Mouse (Mus musculus): ENCODE data around the gene Utrn. TPM values are rescaled to one million over a fixed set of nuclear protein-coding genes. Genes with fewer than 3 reads are reported as not detected.
A peak's percentile ranks its signal among the peaks of the same experiment; 100 is the strongest.

Gene Utrn
- polyA plus RNA-seq, 2 experiments: 34.1 to 76.0 TPM

- Histone ChIP-seq H3K9me3 (ENCODE audit: control insufficient read depth, low read length) (no peaks in the 10 kb centered on the region), H3K4me1 (ENCODE audit: control insufficient read depth, insufficient read depth, low read length) (peaks cover 45% of the 10 kb centered on the region), H3K4me2 (replicated peaks; ENCODE audit: low read depth, low read length, severe bottlenecking) (peak overlapping the region; percentile 73), H3K36me3 (ENCODE audit: control insufficient read depth, insufficient read depth, low read length) (no peaks in the 10 kb centered on the region), H3K4me3 (replicated peaks; ENCODE audit: low read length) (peak overlapping the region; percentile 40), H3K27me3 (ENCODE audit: control insufficient read depth, insufficient read depth, low read length) (no peaks in the 10 kb centered on the region), H3K9ac (ENCODE audit: low read depth, low read length, severe bottlenecking) (peak overlapping the region; percentile 56), H3K27ac (replicated peaks; ENCODE audit: low read depth, low read length) (peak overlapping the region; percentile 59)
- DNase-seq (ENCODE audit: low spot score): peak; percentile 19
- no peak for TF ChIP-seq POLR2A (IDR thresholded peaks at IDR 0.05; ENCODE audit: borderline replicate concordance, extremely low read depth, insufficient read depth, insufficient read length)
- no peak for ATAC-seq (ENCODE audit: low FRiP score, low read depth)
- 27% methylated on average over 6 of the region's 6 CpGs for WGBS
Observed at GRCm38 (mm10) chr10:12547037-12547625, 322.0 kb downstream of the Utrn start.

DNA sequence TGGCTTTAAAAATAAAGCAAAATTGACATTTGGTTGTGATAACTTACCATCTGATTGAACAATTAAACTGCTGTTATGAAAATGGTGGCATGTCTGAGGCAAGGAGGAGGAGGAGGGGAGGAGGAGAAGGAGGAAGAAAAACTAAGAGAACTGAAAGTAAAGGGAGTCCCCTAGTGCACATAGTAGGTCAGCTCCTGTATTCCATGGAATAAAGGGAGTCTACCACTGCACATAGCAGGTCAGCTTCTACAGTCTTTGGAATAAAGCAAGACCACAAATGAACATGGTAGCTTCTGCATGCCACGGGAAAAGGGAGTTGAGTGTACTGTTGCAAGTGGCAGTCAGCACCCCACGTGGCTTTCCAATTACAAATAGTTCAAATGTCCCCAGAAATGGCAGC is 323.7 kb downstream of the Utrn start:
- H3K36me3 ChIP-seq (ENCODE audit: control insufficient read depth, insufficient read depth, low read length): no peaks in the 10 kb centered on the region
- H3K4me1 ChIP-seq (ENCODE audit: control insufficient read depth, insufficient read depth, low read length): peaks cover 35% of the 10 kb centered on the region
- peak overlapping the region; percentile 27 for H3K4me2 ChIP-seq (replicated peaks; ENCODE audit: low read depth, low read length, severe bottlenecking)
- no peak overlapping the region for H3K27ac ChIP-seq (replicated peaks; ENCODE audit: low read depth, low read length)
- no peak for ATAC-seq (ENCODE audit: low FRiP score, low read depth)
- no peaks in the 10 kb centered on the region for H3K27me3 ChIP-seq (ENCODE audit: control insufficient read depth, insufficient read depth, low read length)
- 56% methylated on average over 2 of the region's 2 CpGs for WGBS
- H3K9me3 ChIP-seq (ENCODE audit: control insufficient read depth, low read length): no peaks in the 10 kb centered on the region
- peak overlapping the region; percentile 40; the same call in 1 of the 2 replicates for H3K4me3 ChIP-seq (replicated peaks; ENCODE audit: low read length)
- no peak overlapping the region for H3K9ac ChIP-seq (ENCODE audit: low read depth, low read length, severe bottlenecking)
- DNase-seq (ENCODE audit: low spot score): no peak
- TF ChIP-seq POLR2A (IDR thresholded peaks at IDR 0.05; ENCODE audit: borderline replicate concordance, extremely low read depth, insufficient read depth, insufficient read length): no peak

DNA sequence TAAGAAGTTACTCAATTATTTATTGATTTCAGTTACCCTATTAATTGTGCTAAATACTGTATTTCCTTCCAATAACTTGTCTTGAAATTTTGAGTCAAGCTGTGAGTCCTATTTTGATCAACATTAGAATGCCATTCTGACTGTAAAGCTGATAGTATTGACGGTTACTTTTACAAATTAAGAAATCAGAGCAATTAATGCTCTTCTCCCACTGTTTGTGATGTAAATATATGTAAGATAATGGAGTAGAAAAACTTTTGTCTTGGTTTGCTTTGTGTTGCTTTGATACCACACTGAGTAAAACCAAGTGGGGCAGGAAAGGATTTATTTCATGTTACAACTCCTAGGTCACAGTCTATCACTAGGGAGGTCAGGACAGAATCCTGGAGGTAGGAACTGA is 327.4 kb downstream of the Utrn start:
- peaks cover 12% of the 10 kb centered on the region; the same call in 1 of the 2 replicates for H3K4me1 ChIP-seq (ENCODE audit: control insufficient read depth, insufficient read depth, low read length)
- no peak overlapping the region for H3K9ac ChIP-seq (ENCODE audit: low read depth, low read length, severe bottlenecking)
- TF ChIP-seq POLR2A (IDR thresholded peaks at IDR 0.05; ENCODE audit: borderline replicate concordance, extremely low read depth, insufficient read depth, insufficient read length): no peak
- no peaks in the 10 kb centered on the region for H3K9me3 ChIP-seq (ENCODE audit: control insufficient read depth, low read length)
- H3K4me3 ChIP-seq (replicated peaks; ENCODE audit: low read length): no peak overlapping the region
- 81% methylated on average over 1 of the region's 1 CpGs for WGBS
- ATAC-seq (ENCODE audit: low FRiP score, low read depth) (no peak), DNase-seq (ENCODE audit: low spot score) (no peak)
- H3K27ac ChIP-seq (replicated peaks; ENCODE audit: low read depth, low read length): no peak overlapping the region
- H3K36me3 ChIP-seq (ENCODE audit: control insufficient read depth, insufficient read depth, low read length): peaks cover 7% of the 10 kb centered on the region
- H3K27me3 ChIP-seq (ENCODE audit: control insufficient read depth, insufficient read depth, low read length): no peaks in the 10 kb centered on the region
- H3K4me2 ChIP-seq (replicated peaks; ENCODE audit: low read depth, low read length, severe bottlenecking): no peak overlapping the region

GRCm38 (mm10) chr10:12535272-12535671 is 333.9 kb downstream of the Utrn start:
- no peak for TF ChIP-seq POLR2A (IDR thresholded peaks at IDR 0.05; ENCODE audit: borderline replicate concordance, extremely low read depth, insufficient read depth, insufficient read length)
- WGBS: 100% methylated on average over 1 of the region's 1 CpGs
- no peak overlapping the region for H3K9ac ChIP-seq (ENCODE audit: low read depth, low read length, severe bottlenecking)

GRCm38 (mm10) chr10:12534801-12535200 is 334.4 kb downstream of the Utrn start:
- no peaks in the 10 kb centered on the region for H3K27me3 ChIP-seq (ENCODE audit: control insufficient read depth, insufficient read depth, low read length)
- no peak overlapping the region for H3K27ac ChIP-seq (replicated peaks; ENCODE audit: low read depth, low read length)
- H3K36me3 ChIP-seq (ENCODE audit: control insufficient read depth, insufficient read depth, low read length): peaks cover 8% of the 10 kb centered on the region
- 73% methylated on average over 3 of the region's 3 CpGs for WGBS
- no peaks in the 10 kb centered on the region for H3K9me3 ChIP-seq (ENCODE audit: control insufficient read depth, low read length)
- H3K4me2 ChIP-seq (replicated peaks; ENCODE audit: low read depth, low read length, severe bottlenecking): no peak overlapping the region
- H3K9ac ChIP-seq (ENCODE audit: low read depth, low read length, severe bottlenecking): no peak overlapping the region
- DNase-seq (ENCODE audit: low spot score) (no peak), ATAC-seq (ENCODE audit: low FRiP score, low read depth) (no peak)
- TF ChIP-seq POLR2A (IDR thresholded peaks at IDR 0.05; ENCODE audit: borderline replicate concordance, extremely low read depth, insufficient read depth, insufficient read length): no peak
- H3K4me3 ChIP-seq (replicated peaks; ENCODE audit: low read length): no peak overlapping the region
- H3K4me1 ChIP-seq (ENCODE audit: control insufficient read depth, insufficient read depth, low read length): no peaks in the 10 kb centered on the region

More at GRCm38 (mm10) chr10:12535272-12535671, 333.9 kb downstream of the Utrn start:
- peaks cover 8% of the 10 kb centered on the region for H3K36me3 ChIP-seq (ENCODE audit: control insufficient read depth, insufficient read depth, low read length)
- no peak for DNase-seq (ENCODE audit: low spot score)
- ATAC-seq (ENCODE audit: low FRiP score, low read depth): no peak
- H3K4me3 ChIP-seq (replicated peaks; ENCODE audit: low read length): no peak overlapping the region
- no peaks in the 10 kb centered on the region for H3K9me3 ChIP-seq (ENCODE audit: control insufficient read depth, low read length)
- no peak overlapping the region for H3K27ac ChIP-seq (replicated peaks; ENCODE audit: low read depth, low read length)
- H3K27me3 ChIP-seq (ENCODE audit: control insufficient read depth, insufficient read depth, low read length): no peaks in the 10 kb centered on the region
- H3K4me1 ChIP-seq (ENCODE audit: control insufficient read depth, insufficient read depth, low read length): no peaks in the 10 kb centered on the region
- H3K4me2 ChIP-seq (replicated peaks; ENCODE audit: low read depth, low read length, severe bottlenecking): no peak overlapping the region

All from limb, embryonic 14.5 days (tissue).